Mouse (Mus musculus): ENCODE results near the gene Gm4869. TPM values are rescaled to one million over a fixed set of nuclear protein-coding genes. Genes with fewer than 3 reads are reported as not detected.
A peak's percentile ranks its signal among the peaks of the same experiment; 100 is the strongest.

Gene Gm4869
- polyA plus RNA-seq, 1 experiment from 2014 or later, result not detected

DNA sequence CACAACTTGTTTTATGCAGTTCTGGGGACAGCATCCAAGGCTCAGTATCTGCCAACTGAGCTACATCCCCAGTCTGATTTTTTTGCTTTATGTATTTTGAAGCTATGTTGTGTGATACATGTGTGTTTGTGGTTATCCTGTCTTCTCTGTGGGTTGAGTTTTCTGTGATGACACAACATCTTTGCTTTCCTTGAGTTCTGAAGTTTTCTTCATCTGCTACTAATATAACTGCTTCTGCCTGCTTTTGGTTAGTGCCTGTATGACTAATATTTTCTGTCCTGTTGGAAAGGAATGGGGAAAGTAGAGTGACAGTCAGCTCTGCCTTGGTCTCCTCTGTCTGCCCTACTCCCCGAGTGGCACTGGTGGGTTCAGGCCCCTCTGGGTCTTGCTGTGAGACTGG is 75.8 kb downstream of the Gm4869 start:
- Histone ChIP-seq H3K9me3 (ENCODE audit: control insufficient read depth, low read length) (no peaks in the 10 kb centered on the region; the same call in 1 of the 2 replicates), H3K4me2 (ENCODE audit: low read length) (no peak overlapping the region), H3K9ac (ENCODE audit: low read length) (no peak overlapping the region), H3K4me1 (replicated peaks; ENCODE audit: control insufficient read depth, insufficient read depth, low read length) (no peaks in the 10 kb centered on the region), H3K27ac (ENCODE audit: low read depth) (no peak overlapping the region), H3K27me3 (replicated peaks; ENCODE audit: control insufficient read depth, insufficient read depth, low read length) (no peaks in the 10 kb centered on the region), H3K36me3 (ENCODE audit: control insufficient read depth, insufficient read depth, low read length) (peaks cover 29% of the 10 kb centered on the region), H3K4me3 (ENCODE audit: low read depth, low read length) (no peak overlapping the region)
- DNase-seq (ENCODE audit: low spot score), result no peak
- no peak for ATAC-seq (replicated peaks; ENCODE audit: low FRiP score, low TSS enrichment, low read depth)
- WGBS, result 94% methylated on average over 1 of the region's 1 CpGs

DNA sequence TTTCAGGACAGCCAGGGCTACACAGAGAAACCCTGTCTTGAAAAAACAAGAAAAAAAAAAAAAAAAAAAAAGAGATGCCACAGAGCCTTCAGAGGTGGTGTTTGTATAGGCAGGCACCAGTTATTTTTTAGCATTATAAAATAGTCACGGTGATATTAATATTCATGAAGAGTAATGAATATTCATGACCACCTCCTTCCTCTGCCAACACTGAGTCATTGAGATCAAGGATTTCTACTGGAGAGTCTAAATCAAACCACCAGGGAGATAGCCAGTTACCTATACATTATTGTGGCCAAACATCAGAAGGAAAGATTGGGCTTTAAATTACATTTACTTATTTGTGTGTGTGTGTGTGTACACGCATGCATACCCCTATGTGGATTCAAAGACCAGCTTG is 81.3 kb downstream of the Gm4869 start:
- WGBS, result 89% methylated on average over 2 of the region's 2 CpGs
- no peak for ATAC-seq (replicated peaks; ENCODE audit: low FRiP score, low TSS enrichment, low read depth)

DNA sequence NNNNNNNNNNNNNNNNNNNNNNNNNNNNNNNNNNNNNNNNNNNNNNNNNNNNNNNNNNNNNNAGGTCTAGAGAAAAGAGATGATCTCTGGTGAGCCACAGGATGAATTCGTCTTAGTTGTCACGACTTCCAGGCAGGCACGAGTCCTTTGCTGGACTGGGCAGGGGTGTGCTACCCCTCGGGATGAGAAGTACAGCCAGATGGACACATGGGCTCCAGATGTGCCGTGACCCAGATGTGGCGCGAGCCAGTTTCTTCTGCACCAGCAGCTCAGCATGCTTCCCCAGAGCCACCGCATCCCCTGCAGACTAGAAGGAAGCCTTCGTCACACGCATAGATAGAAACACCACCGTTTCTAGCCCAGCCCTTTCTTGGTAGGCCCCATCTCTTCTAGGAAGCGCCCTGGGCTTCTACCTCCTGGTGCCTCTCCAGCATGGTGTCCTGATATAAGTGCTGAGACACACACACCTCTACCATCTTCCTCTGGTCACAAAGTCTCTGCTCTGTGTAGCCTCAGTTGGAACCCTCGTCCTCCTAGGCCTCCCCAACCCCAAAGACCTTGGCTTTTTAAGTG is 92.8 kb downstream of the Gm4869 start:
- Histone ChIP-seq H3K9me3 (ENCODE audit: control insufficient read depth, low read length) (no peaks in the 10 kb centered on the region), H3K4me1 (replicated peaks; ENCODE audit: control insufficient read depth, insufficient read depth, low read length) (no peaks in the 10 kb centered on the region), H3K4me2 (ENCODE audit: low read length) (no peak overlapping the region), H3K9ac (ENCODE audit: low read length) (no peak overlapping the region), H3K27me3 (replicated peaks; ENCODE audit: control insufficient read depth, insufficient read depth, low read length) (no peaks in the 10 kb centered on the region), H3K4me3 (ENCODE audit: low read depth, low read length) (no peak overlapping the region), H3K36me3 (ENCODE audit: control insufficient read depth, insufficient read depth, low read length) (no peaks in the 10 kb centered on the region), H3K27ac (ENCODE audit: low read depth) (no peak overlapping the region)
- no peak for DNase-seq (ENCODE audit: low spot score)
- WGBS, result 71% methylated on average over 13 of the region's 13 CpGs
- no peak for ATAC-seq (replicated peaks; ENCODE audit: low FRiP score, low TSS enrichment, low read depth)

More for the DNA sequence above, 81.3 kb downstream of the Gm4869 start:
- H3K9ac ChIP-seq (ENCODE audit: low read length), result no peak overlapping the region
- peaks cover 46% of the 10 kb centered on the region for H3K36me3 ChIP-seq (ENCODE audit: control insufficient read depth, insufficient read depth, low read length)
- H3K4me3 ChIP-seq (ENCODE audit: low read depth, low read length), result no peak overlapping the region
- H3K27me3 ChIP-seq (replicated peaks; ENCODE audit: control insufficient read depth, insufficient read depth, low read length), result no peaks in the 10 kb centered on the region
- DNase-seq (ENCODE audit: low spot score), result no peak
- no peak overlapping the region for H3K4me2 ChIP-seq (ENCODE audit: low read length)
- H3K9me3 ChIP-seq (ENCODE audit: control insufficient read depth, low read length), result no peaks in the 10 kb centered on the region; the same call in 1 of the 2 replicates
- no peaks in the 10 kb centered on the region for H3K4me1 ChIP-seq (replicated peaks; ENCODE audit: control insufficient read depth, insufficient read depth, low read length)
- H3K27ac ChIP-seq (ENCODE audit: low read depth), result no peak overlapping the region

DNA sequence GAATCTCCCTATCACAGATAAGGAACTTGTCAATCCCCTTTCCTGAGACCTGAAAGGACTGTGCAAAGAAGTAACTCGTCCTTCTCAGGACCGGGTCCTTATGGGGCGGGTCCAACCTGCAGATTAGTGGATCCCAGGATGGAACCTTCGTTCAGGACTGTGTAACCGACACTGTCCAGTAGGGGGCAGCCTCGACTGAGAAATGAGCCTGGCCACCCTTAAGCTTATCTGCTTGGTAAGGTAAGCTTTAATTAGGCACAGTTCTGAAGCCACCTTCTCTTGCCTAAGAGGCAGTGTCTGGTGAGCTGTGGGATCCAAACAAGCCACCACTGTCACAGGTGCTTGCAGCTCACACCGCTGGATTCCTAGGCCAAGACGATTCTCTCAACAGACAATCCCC is 94.7 kb downstream of the Gm4869 start:
- no peaks in the 10 kb centered on the region for H3K9me3 ChIP-seq (ENCODE audit: control insufficient read depth, low read length)
- H3K4me2 ChIP-seq (ENCODE audit: low read length), result no peak overlapping the region
- H3K27me3 ChIP-seq (replicated peaks; ENCODE audit: control insufficient read depth, insufficient read depth, low read length), result no peaks in the 10 kb centered on the region
- no peak overlapping the region for H3K9ac ChIP-seq (ENCODE audit: low read length)
- ATAC-seq (replicated peaks; ENCODE audit: low FRiP score, low TSS enrichment, low read depth), result peak; percentile 59; the same call in 1 of the 2 replicates
- DNase-seq (ENCODE audit: low spot score), result peak; percentile 95
- H3K27ac ChIP-seq (ENCODE audit: low read depth), result no peak overlapping the region
- no peak overlapping the region for H3K4me3 ChIP-seq (ENCODE audit: low read depth, low read length)
- 14% methylated on average over 8 of the region's 8 CpGs for WGBS
- no peaks in the 10 kb centered on the region for H3K36me3 ChIP-seq (ENCODE audit: control insufficient read depth, insufficient read depth, low read length)
- H3K4me1 ChIP-seq (replicated peaks; ENCODE audit: control insufficient read depth, insufficient read depth, low read length), result no peaks in the 10 kb centered on the region

DNA sequence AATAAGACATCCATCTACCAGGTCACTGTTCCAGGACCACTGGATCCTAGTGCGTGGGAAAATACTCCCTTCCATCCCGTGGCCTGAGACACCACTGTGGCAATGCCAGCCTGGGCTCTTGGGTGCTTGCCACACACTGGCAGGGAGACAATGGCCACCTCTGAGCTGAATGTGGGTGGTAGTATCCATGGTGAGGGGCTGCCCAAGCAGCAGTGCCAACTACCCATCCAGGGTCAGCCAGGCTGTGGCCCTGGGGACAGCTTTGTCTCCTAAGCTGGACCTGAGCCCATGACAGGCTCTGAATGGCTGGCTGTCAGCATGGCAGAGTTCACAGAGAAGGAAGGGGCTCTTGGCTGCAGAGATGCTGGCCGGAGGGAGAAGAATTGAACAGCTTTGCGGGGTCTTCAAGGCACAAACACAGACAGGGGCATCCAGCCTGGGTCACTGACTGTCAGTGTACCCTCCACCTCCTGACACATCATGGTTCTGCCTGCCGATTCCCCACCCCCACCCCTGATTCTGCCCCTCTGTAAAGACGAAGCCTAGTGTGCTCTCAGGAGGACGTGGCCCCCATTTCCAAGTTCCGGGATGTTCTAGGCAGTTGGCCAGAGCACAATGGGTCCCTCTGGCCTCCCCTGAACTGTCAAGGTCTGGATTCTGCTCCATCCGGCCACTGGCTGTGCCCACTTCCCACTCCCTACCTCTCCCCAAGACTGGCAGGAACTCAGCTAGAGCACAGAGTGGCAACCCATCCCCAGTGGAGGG is 97.5 kb downstream of the Gm4869 start:
- no peaks in the 10 kb centered on the region for H3K36me3 ChIP-seq (ENCODE audit: control insufficient read depth, insufficient read depth, low read length)
- H3K4me1 ChIP-seq (replicated peaks; ENCODE audit: control insufficient read depth, insufficient read depth, low read length), result no peaks in the 10 kb centered on the region
- no peak overlapping the region for H3K9ac ChIP-seq (ENCODE audit: low read length)
- WGBS, result 77% methylated on average over 9 of the region's 9 CpGs
- H3K4me2 ChIP-seq (ENCODE audit: low read length), result no peak overlapping the region
- H3K9me3 ChIP-seq (ENCODE audit: control insufficient read depth, low read length), result no peaks in the 10 kb centered on the region
- ATAC-seq (replicated peaks; ENCODE audit: low FRiP score, low TSS enrichment, low read depth), result no peak
- DNase-seq (ENCODE audit: low spot score), result no peak
- no peak overlapping the region for H3K27ac ChIP-seq (ENCODE audit: low read depth)
- no peaks in the 10 kb centered on the region for H3K27me3 ChIP-seq (replicated peaks; ENCODE audit: control insufficient read depth, insufficient read depth, low read length)
- no peak overlapping the region for H3K4me3 ChIP-seq (ENCODE audit: low read depth, low read length)

Small RNA genes lying within 50 kb of the gene (microRNA-seq; reads per million reads assigned to microRNA genes)
- 0.42 reads per million for gene Mir7038

Other genes with a start within 250 kb of the Gm4869 start
- 41.8 and 42.3 TPM in 2 replicates for gene Mad1l1, start 124.1 kb upstream of the Gm4869 start, polyA plus RNA-seq (2014; fragmentation: Nextera tagmentation; extraction: Ambion mirVana)
- gene Nudt1, start 124.0 kb upstream of the Gm4869 start, polyA plus RNA-seq (2014; fragmentation: Nextera tagmentation; extraction: Ambion mirVana), result 43.5 and 49.6 TPM in 2 replicates
- 19.5 and 20.9 TPM in 2 replicates for gene Mrm2, start 113.7 kb upstream of the Gm4869 start, polyA plus RNA-seq (2014; fragmentation: Nextera tagmentation; extraction: Ambion mirVana)
- gene Snx8, start 56.4 kb upstream of the Gm4869 start, polyA plus RNA-seq (2014; fragmentation: Nextera tagmentation; extraction: Ambion mirVana), result 7.7 and 9.3 TPM in 2 replicates
- gene Eif3b, start 26.3 kb upstream of the Gm4869 start, polyA plus RNA-seq (2014; fragmentation: Nextera tagmentation; extraction: Ambion mirVana), result 155 and 162 TPM in 2 replicates
- 20.7 TPM in 2 replicates for gene Chst12, start 59.9 kb downstream of the Gm4869 start, polyA plus RNA-seq (2014; fragmentation: Nextera tagmentation; extraction: Ambion mirVana)
- 0.54 TPM in 1 of 2 replicates, not detected in the other for gene Grifin, start 119.4 kb downstream of the Gm4869 start, polyA plus RNA-seq (2014; fragmentation: Nextera tagmentation; extraction: Ambion mirVana)
- 12.6 and 15.4 TPM in 2 replicates for gene Lfng, start 161.7 kb downstream of the Gm4869 start, polyA plus RNA-seq (2014; fragmentation: Nextera tagmentation; extraction: Ambion mirVana)
- gene Ttyh3, start 203.4 kb downstream of the Gm4869 start, polyA plus RNA-seq (2014; fragmentation: Nextera tagmentation; extraction: Ambion mirVana), result 39.5 and 44.8 TPM in 2 replicates